Mouse (Mus musculus) c-Kit-positive CD71-positive TER-119-positive erythroid progenitor cells, embryonic 14.5 days (primary cell): Measurements from ENCODE around the gene Cd59a.
"Not testable (repeated sequence)": the region's sequence is repeated elsewhere in the genome, so short reads cannot be mapped to it uniquely, and the experiment has no call there.

ENCODE experiments used
- DNase-seq: peaks from one replicate; pipeline ENCODE4 v3.0.0-alpha.2; 2013; ENCODE audit warnings: low spot score

Cd59a gene

GRCm38 (mm10) chr2:104109021-104109420 lies 13.4 kb downstream of the Cd59a start:
- not testable (repeated sequence) for DNase-seq

GRCm38 (mm10) chr2:104109528-104109927 lies 13.9 kb downstream of the Cd59a start:
- DNase-seq = no peak

- no peak for DNase-seq
These were observed 14.4 kb downstream of the Cd59a start for GRCm38 (mm10) chr2:104110031-104110430.

- DNase-seq = not testable (repeated sequence)
These were observed 15.7 kb downstream of the Cd59a start for GRCm38 (mm10) chr2:104111170-104111797.

- DNase-seq = not testable (repeated sequence)
These were observed 18.0 kb downstream of the Cd59a start for GRCm38 (mm10) chr2:104113563-104113962.

GRCm38 (mm10) chr2:104114898-104115297 lies 19.3 kb downstream of the Cd59a start:
- no peak for DNase-seq

- DNase-seq = not testable (repeated sequence)
These were observed 21.6 kb downstream of the Cd59a start for GRCm38 (mm10) chr2:104117173-104117572.

- DNase-seq = no peak
These were observed 23.5 kb downstream of the Cd59a start for GRCm38 (mm10) chr2:104119097-104119496.

- DNase-seq = no peak
These were observed 24.7 kb downstream of the Cd59a start for GRCm38 (mm10) chr2:104120312-104120711.

- peak; percentile 92 for DNase-seq
These were observed 26.3 kb downstream of the Cd59a start for GRCm38 (mm10) chr2:104121681-104122504.

- peak; percentile 99 for DNase-seq
These were observed 27.1 kb downstream of the Cd59a start, which contains the start of gene A930018P22Rik for GRCm38 (mm10) chr2:104122505-104123378. TSS of gene A930018P22Rik (plus strand) at chr2:104122769.

GRCm38 (mm10) chr2:104123540-104123939 lies 27.9 kb downstream of the Cd59a start:
- DNase-seq = peak; percentile 64

GRCm38 (mm10) chr2:104124071-104124470 lies 28.5 kb downstream of the Cd59a start:
- peak; percentile 68 for DNase-seq

GRCm38 (mm10) chr2:104128803-104129531 lies 33.4 kb downstream of the Cd59a start:
- DNase-seq = no peak

GRCm38 (mm10) chr2:104130165-104130564 lies 34.6 kb downstream of the Cd59a start:
- DNase-seq = peak; percentile 82

- DNase-seq = peak; percentile 48
These were observed 35.4 kb downstream of the Cd59a start for GRCm38 (mm10) chr2:104130969-104131368.

- no peak for DNase-seq
These were observed 36.8 kb downstream of the Cd59a start for GRCm38 (mm10) chr2:104132266-104132859.

- DNase-seq = no peak
These were observed 37.6 kb downstream of the Cd59a start for GRCm38 (mm10) chr2:104133042-104133810.

GRCm38 (mm10) chr2:104134150-104135056 lies 38.8 kb downstream of the Cd59a start:
- DNase-seq = peak; percentile 80
